Mouse (Mus musculus) liver, embryonic 16.5 days (tissue): ENCODE results near the gene Stard5. TPM values are rescaled to one million over a fixed set of nuclear protein-coding genes. Genes with fewer than 3 reads are reported as not detected.

Source experiments
- ATAC-seq: fragments of 200-750 bp; cut with Nextera tagmentation; 2 replicates; pipeline ENCODE4 v1.8.0; 2017; ENCODE audit warnings: low read depth, mild to moderate bottlenecking, moderate number of reproducible peaks, moderate library complexity
- H3K27ac ChIP-seq: fragments of 300-500 bp; sonication (generic); 2 replicates; pipeline ENCODE4 v1.5.1; 2014; ENCODE audit warnings: mild to moderate bottlenecking, low read length
- H3K27me3 ChIP-seq: fragments of 300-500 bp; sonication (generic); 2 replicates; pipeline ENCODE4 v1.6.1; 2014; ENCODE audit warnings: low read depth, low read length, mixed read lengths; ENCODE audit not compliant: control insufficient read depth, insufficient read depth
- H3K36me3 ChIP-seq: fragments of 300-500 bp; sonication (generic); 2 replicates; pipeline ENCODE4 v1.6.1; 2014; ENCODE audit warnings: mild to moderate bottlenecking; ENCODE audit not compliant: control insufficient read depth, insufficient read depth
- H3K4me1 ChIP-seq: fragments of 300-500 bp; sonication (generic); 2 replicates; pipeline ENCODE4 v1.6.1; 2014; ENCODE audit warnings: low read depth, low read length, mixed read lengths; ENCODE audit not compliant: control insufficient read depth
- H3K4me2 ChIP-seq: fragments of 300-500 bp; sonication (generic); 2 replicates; pipeline ENCODE4 v1.6.1; 2014; ENCODE audit warnings: low read depth, low read length, mixed read lengths
- H3K4me3 ChIP-seq: fragments of 300-500 bp; sonication (generic); 2 replicates; pipeline ENCODE4 v1.5.1; 2014; ENCODE audit warnings: low read depth, mild to moderate bottlenecking, low read length
- H3K9ac ChIP-seq: fragments of 300-500 bp; sonication (generic); 2 replicates; pipeline ENCODE4 v1.6.1; 2014; ENCODE audit warnings: low read depth, low read length
- H3K9me3 ChIP-seq: fragments of 300-500 bp; sonication (generic); replicated peaks from 2 replicates; pipeline ENCODE4 v1.6.1; 2016; ENCODE audit warnings: low read length; ENCODE audit not compliant: control insufficient read depth
- WGBS: fragments of 180-500 bp; shearing (Covaris S2); extraction: QIAGEN DNeasy Blood & Tissue Kit; methylation state at CpG from one replicate; pipeline ENCODE4 v1.1.7; 2014; ENCODE audit not compliant: insufficient replicate concordance; 5-methylcytosine and 5-hydroxymethylcytosine counted together
- polyA plus RNA-seq: library from polyadenylated mRNA; unstranded; fragments of >200 nt; fragmentation: Nextera tagmentation; extraction: Ambion mirVana; gene quantifications from 2 replicates; pipeline ENCODE4 v1.2.1, GENCODE M21; 2015

The Stard5 gene
- polyA plus RNA-seq, 1 experiment from 2014 or later = 25.3 TPM

DNA sequence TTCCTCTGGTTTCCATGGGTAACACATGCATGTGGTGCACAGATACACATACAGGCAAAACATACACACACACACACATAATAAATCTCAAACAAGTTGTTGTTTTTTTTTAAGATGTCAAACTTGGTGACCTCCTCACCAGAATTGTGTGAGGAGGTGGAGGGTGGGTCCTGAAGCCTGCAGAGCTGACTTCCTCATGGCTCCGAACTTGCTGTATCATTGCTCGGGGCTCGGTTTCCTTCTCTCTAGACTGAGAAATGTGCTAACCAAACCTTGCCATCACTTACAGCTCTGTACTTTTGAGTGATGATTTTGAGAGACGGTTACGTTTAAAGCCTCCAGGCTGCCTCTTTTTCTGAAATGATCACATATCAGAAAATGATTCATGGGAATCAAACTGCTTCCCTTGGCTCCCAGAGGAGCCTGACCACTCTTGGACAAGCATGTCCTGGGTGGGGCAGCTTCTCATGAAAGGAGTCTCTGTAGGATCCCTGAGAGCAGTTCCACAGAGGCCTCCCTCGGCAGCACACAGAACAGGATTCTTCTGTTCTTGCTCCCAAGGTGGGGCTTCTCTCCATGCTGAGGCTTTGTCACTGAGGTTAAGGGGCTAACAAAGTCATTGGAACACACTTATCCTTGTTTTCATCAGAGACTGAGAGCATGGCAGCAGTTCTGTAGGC lies 67.4 kb downstream of the Stard5 start:
- no peak overlapping the region for H3K27ac ChIP-seq

More for the DNA sequence above, 67.4 kb downstream of the Stard5 start:
- Histone ChIP-seq H3K27me3 (no peaks in the 10 kb centered on the region), H3K4me3 (no peak overlapping the region), H3K9ac (no peak overlapping the region), H3K9me3 (no peaks in the 10 kb centered on the region), H3K4me2 (no peak overlapping the region), H3K4me1 (no peaks in the 10 kb centered on the region), H3K36me3 (no peaks in the 10 kb centered on the region)
- no peak for ATAC-seq
- WGBS = 22% methylated on average over 6 of the region's 6 CpGs

Other genes starting within 250 kb of the Stard5 start
- gene Tmc3, start 47.0 kb upstream of the Stard5 start, polyA plus RNA-seq = 0.07 and 0.48 TPM in 2 replicates
- gene Il16, start 113.8 kb downstream of the Stard5 start, polyA plus RNA-seq = 7.2 and 8.3 TPM in 2 replicates
- gene Cfap161, start 162.9 kb downstream of the Stard5 start, polyA plus RNA-seq = not detected in 2 replicates